Mouse (Mus musculus) CD4-positive naive resting alpha-beta T cell, adult 76 days (primary cell): ENCODE results near the gene Cic. TPM values are rescaled to one million over a fixed set of nuclear protein-coding genes. Genes with fewer than 3 reads are reported as not detected.

Experiments used
- total RNA-seq: library from RNA; stranded (reverse); gene quantifications from one replicate; pipeline ENCODE4 v1.2.4, GENCODE M21; 2023

Cic gene
- 361 TPM for total RNA-seq

DNA sequence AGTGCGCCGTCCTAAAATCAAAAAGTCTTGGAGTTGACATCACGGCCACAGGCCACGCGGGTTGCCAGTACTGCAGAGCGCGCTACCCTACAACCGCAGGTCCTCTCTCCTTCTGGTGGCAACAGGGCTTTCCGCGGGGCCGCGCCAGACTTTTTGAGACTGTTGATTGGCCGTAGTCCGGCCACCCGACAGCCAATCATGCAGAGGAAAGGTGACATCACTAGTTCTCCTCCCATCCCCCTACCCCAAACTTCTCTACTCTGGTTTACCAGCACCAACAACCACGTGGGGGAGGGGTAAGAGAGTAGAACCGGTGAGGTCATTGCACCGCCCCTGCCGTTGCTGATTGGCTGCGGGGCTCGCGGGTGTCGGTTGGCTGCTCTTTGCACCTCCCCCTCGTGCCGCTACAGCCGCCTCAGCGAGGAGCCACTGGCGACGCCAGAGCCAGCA is at the start of gene Cic:
Gene Cic (plus strand): TSS at position 404 of the 450 bp plus-strand sequence.

GRCm38 (mm10) chr7:25220457-25221101 is 46.9 kb upstream of the Cic start, which contains the start of gene Dedd2:
Gene Dedd2 (minus strand): TSS chr7:25220615.

GRCm38 (mm10) chr7:25221102-25221883 is 46.2 kb upstream of the Cic start, which contains the start of gene Zfp526:
Gene Zfp526 (plus strand): TSS chr7:25221425.

GRCm38 (mm10) chr7:25237249-25238014 is 30.1 kb upstream of the Cic start, which contains the start of gene Gsk3a:
Gene Gsk3a (minus strand): TSS chr7:25237851.

GRCm38 (mm10) chr7:25250141-25250972 is 17.1 kb upstream of the Cic start, which contains the start of gene Erf:
Gene Erf (minus strand): TSS chr7:25250761.

DNA sequence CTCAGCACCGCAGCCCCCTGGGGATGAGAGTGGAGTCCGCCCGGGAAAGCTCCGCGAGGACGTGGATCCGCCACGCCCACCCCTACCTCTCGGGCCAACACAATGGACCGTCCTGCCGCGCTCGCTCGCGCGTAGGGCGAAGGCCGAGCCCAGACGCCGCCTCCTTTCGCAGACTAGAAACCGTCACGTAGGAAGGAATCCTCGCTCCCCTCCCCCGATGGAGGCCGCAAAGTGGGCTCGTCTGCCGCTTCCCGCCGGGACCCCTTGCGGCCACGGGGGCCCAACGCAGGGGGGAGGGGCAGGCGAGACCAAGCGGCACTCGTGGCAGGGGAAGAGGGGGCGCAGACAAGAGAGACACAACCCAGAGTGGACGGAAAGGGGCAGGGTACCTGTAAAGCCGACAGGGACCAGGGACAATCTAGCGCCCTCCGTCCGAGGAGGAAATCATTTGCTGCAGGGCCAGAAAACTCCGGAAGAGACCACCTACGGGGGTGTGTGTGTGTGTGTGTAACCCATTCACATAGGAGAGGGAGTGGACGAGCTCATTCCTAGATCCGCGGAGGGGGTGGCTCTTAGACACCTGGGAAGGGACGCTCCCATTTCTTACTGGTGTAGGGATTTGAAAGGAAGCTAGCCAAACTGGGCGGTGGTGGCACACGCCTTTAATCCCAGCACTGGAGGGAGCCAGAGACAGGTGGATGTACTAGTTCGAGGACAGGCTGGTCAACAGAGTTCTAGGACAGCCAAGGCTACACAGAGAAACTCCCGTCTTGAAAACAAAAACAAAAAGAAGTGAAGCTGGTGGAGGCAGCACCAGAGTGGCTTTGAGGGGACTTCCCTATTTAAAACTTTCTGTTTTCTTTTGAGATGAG is 30.2 kb downstream of the Cic start, which contains the start of gene Pafah1b3:
Gene Pafah1b3 (minus strand): TSS at position 533 of the 872 bp plus-strand sequence.

GRCm38 (mm10) chr7:25301063-25301462 is 33.6 kb downstream of the Cic start, which contains the start of gene Prr19:
Gene Prr19 (plus strand): TSS chr7:25301411.

GRCm38 (mm10) chr7:25305956-25306613 is 38.6 kb downstream of the Cic start, which contains the start of gene Tmem145:
Gene Tmem145 (plus strand): TSS chr7:25306106.

DNA sequence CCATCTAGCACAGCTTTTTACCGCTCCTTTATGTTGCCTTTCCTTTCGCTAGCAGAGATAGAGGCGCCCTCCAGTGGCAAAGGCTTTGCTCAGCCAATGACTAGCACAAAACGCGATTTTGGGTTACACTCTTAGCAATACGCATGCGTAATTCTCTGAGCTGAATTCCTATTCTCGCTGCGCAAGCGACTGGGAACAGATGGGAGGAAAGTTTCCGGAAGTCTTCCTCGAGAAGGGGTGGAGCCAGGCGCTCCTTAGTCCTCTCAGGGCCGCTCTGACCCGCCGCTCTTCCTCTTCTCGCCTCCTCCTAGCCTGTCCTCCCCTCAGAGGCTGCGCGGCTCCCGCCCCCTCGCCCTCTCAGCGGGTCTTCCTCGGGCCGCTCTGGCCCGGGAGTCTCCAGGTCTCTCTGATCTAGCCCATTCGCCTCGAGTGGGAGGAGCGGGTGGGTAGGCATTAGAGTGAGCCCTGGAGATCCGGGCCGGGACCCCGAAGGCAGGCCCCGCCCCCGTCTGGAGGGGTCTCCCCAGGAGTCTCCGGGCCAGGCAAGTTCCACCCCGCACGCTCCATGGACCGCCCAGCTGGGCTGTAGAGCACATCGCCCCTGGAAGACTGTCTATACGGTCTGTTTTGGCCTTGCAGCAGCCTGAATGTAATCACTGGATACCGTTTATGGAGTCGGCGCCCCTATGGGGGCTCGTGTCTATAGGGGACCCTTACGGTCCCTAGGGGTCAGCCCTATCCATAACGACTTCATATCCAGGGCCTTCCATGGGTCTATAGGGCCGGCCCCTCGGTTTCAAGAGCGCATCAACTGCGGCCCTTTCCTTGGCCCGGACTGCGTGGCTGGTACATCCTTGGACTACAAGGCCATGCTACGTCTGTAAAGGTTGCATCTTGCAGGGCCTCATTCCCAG is 49.3 kb downstream of the Cic start, which contains the start of gene Megf8:
Gene Megf8 (plus strand): TSS at position 633 of the 914 bp plus-strand sequence.

Other genes starting within 250 kb of the Cic start
- gene Grik5, start 195.4 kb upstream of the Cic start, total RNA-seq, result 7.0 TPM
- gene Zfp574, start 195.1 kb upstream of the Cic start, total RNA-seq, result 16.9 TPM
- gene Pou2f2, start 88.0 kb upstream of the Cic start, total RNA-seq, result 17.5 TPM
- gene Dedd2, start 47.1 kb upstream of the Cic start, total RNA-seq, result 112 TPM
- gene Zfp526, start 46.3 kb upstream of the Cic start, total RNA-seq, result 16.2 TPM
- gene Gsk3a, start 29.9 kb upstream of the Cic start, total RNA-seq, result 80.6 TPM
- gene Erf, start 16.9 kb upstream of the Cic start, total RNA-seq, result 32.6 TPM
- 9.1 TPM for gene Pafah1b3, start 30.3 kb downstream of the Cic start, total RNA-seq
- not detected for gene Prr19, start 33.7 kb downstream of the Cic start, total RNA-seq
- not detected for gene Tmem145, start 38.4 kb downstream of the Cic start, total RNA-seq
- gene Megf8, start 49.5 kb downstream of the Cic start, total RNA-seq, result 1.2 TPM
- gene Cnfn, start 102.0 kb downstream of the Cic start, total RNA-seq, result not detected
- 15.5 TPM for gene Lipe, start 131.0 kb downstream of the Cic start, total RNA-seq
- not detected for gene Cxcl17, start 145.2 kb downstream of the Cic start, total RNA-seq
- gene Ceacam1, start 209.9 kb downstream of the Cic start, total RNA-seq, result 4.2 TPM